Mouse (Mus musculus): ENCODE results near the gene Olfr960.
A peak's percentile ranks its signal among the peaks of the same experiment; 100 is the strongest.

Olfr960 gene

DNA sequence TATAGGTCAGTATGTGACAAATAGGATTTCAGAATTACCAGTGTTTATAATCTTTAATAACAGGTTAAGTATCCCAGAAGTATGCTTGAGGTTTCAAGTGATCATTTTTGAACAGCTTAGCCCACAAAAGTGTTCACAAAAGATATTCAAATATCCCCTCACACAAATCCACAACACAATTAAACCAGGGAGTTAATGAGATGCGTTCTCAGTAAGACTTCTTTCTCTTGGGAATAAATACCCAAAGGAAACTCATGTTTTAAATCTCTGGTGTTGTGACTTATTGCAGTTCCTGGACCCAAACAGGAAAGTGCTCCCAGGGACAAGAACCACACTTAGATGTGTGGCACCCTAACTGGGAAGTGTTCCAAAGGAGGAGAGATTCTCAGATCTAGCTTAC is at the start of gene Olfr960:
Olfr960 (plus strand) TSS at position 301 of the 400 bp plus-strand sequence.
- DNase-seq (ENCODE audit: low spot score in 2 of 2) = no peak

DNA sequence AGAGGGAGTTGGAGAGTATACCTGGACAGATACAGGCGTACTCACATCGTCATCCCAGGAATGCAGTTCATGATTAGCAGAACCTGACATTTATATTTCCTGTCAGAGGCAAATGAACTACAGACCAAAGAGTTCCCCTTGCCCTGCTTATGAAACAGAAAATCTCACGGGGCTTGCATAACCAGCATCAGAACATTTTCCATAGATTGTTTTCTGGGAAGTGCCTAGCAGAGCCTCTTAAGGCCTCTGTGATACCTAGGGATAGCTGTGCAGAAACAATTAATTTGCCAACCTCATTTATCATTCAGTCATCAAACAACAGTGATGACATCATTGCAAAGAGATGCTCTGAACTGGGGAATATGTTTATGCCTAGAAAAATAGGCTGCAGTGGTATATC is 45.7 kb upstream of the Olfr960 start, which contains the start of gene Olfr959:
Olfr959 (minus strand) TSS at position 101 of the 400 bp plus-strand sequence.
- DNase-seq (ENCODE audit: low spot score in 2 of 2) = no peak

DNA sequence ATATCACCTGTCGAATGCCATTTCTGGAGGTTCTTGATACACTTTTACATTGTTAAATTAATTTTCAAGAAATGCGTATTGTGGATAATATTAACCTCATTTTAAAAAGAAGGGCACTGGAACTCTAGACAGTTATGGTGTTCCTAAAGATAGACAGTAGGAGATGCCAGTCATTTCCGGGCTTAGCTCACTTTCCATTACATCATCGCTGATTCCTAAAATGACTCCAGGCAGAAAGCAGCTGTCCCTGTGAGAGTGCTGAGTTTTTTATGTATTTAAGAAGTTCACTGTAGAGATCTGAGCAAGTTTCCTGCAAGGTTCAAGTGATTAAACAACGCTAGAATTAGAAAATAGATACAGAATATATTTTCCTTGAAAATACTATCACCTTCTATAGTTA is 44.1 kb upstream of the Olfr960 start:
- DNase-seq (ENCODE audit: low spot score in 2 of 2) = no peak

DNA sequence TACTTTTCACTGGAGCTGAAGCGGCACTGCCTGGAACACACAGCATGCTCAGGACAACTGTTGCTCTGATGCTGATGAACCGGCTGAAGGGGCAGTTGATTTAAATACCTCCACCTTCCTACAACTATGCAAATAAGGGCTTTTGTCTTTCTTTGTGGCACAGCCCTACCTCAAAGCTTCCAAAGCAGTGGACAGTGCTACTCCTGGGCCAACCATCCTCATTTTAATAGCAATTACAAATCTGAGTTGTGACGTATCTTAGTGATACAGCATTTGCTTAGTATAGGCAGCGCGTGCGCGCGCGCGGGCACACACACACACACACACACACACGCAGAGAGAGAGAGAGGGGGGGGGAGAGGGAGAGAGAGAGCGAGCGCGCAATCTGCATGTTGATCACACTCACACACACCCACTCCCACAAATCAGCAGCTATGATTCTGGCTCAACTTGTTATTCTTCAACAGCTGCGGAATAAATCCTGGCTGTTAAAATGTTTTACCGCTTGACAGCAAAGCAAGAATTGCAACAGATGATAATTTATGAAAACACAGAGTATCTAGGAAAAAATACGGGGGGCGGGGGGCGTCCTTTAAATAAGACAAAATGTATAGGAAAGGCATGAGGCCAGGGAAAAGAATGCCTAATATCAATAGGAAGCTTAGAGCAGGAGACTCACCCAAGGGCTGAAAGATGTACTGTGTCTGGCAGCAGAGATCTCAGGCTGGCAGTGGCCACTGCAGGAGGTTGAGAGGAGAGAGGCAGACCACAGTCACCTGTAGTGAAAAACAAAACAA is 18.4 kb upstream of the Olfr960 start:
- DNase-seq (ENCODE audit: low spot score in 2 of 2) = peak; percentile 3 to 9

DNA sequence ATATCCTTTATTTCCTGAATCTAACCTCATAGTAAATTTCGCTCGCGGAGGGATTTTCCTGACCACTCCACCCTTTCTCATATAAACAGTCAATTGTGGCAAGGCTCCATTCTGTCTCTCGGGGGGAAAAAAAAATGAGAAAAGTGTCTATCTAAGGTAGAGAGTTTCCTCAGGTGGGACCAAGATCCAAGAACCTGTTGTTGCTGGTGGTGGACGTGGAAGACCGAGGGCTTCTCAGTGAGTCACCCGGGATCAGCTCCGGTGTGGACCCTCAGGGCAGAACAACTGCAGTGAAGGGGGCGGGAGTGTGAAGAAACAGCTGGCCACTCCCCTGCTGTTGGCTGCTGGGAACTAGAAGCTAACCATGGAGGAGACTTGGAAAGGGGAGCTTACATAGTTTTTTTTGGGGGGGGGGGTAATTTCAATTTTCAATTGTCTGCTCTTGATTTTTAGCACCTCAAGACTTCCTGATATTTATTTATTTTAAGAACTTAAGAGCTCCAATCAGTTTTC is 17.8 kb upstream of the Olfr960 start:
- no peak for DNase-seq (ENCODE audit: low spot score in 2 of 2)

DNA sequence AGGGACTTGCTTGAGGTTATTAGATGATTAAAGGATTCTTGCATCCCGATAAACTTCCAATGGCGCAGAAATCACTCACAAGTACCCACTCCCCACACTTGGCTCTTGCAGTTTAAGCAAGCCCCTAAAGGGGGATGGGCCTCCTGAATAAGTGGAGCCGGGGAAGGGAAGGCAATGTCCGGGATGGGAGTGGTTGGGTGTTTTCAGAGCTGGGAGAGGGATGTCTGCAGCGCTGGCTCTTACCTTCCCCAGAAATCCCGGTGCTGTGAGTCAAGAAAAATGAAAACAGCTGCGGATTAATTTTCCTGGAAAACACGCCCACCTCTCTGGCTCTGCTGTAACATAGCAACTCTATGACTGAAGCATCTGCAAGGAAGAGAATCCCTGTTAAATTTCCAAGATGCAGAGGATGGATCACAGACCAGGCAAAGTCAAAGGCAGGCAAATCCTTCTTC is 17.1 kb upstream of the Olfr960 start, which contains the start of gene AW551984:
AW551984 (minus strand) TSS at position 405 of the 455 bp plus-strand sequence.
- no peak for DNase-seq (ENCODE audit: low spot score in 2 of 2)

DNA sequence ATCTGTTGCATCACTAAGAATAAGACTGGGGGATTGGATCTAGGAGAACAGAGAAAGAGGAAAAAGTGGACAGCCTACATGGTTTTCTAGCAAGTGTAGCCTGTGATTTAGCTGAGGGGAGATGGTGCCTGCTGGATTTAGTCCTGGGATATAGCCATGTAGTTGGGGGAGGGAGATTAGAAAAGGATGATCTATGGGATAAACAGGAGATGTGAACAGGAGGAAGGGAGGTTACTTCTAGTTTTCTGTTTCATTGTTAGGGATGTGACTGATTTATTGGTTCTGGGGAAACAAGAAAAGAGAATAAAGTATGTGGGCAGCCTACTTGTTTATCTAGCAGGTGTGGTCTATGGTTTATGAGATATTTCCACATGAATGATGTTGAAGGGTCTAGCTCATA is 12.7 kb upstream of the Olfr960 start:
- DNase-seq (ENCODE audit: low spot score in 2 of 2) = no peak

DNA sequence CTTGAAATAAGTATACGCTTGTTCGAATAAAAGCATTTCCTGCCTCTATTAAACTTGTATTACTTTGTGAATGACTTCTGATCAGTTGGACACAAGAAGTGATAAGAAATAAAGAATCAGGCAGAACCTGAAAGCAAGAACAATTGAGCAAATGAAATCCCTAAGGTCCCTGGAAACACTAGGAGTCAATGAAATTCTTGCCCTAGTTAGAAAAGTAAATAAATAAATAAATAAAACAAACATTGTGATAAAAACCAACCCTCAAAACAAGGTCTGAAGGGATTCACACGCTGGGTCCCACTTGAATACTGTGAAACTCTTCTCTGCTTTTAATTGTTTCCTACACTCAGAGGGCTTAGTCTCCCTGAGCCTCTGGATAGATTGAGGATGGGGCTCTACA is 10.8 kb upstream of the Olfr960 start, which contains the start of gene Olfr148:
Olfr148 (plus strand) TSS at position 301 of the 400 bp plus-strand sequence.
- DNase-seq (ENCODE audit: low spot score in 2 of 2) = no peak

DNA sequence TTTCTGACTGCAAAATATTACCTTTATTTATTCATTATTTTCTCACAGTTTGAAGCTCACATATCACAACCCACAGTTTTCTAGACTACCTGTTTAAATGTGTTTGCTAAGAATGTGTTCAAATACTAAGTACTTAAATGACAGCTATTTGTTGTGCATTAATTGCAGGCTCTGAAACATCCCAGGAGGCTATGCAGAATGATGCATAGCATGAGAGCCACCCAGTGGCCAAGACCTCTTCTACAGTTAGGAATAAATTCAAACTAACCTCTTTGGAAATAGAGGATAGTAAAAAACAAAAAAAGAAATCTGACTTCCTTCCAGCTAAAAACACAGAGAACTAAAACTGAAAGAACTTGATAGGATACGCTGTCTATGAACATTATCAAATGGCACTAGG is 9.2 kb upstream of the Olfr960 start:
- DNase-seq (ENCODE audit: low spot score in 2 of 2) = no peak

DNA sequence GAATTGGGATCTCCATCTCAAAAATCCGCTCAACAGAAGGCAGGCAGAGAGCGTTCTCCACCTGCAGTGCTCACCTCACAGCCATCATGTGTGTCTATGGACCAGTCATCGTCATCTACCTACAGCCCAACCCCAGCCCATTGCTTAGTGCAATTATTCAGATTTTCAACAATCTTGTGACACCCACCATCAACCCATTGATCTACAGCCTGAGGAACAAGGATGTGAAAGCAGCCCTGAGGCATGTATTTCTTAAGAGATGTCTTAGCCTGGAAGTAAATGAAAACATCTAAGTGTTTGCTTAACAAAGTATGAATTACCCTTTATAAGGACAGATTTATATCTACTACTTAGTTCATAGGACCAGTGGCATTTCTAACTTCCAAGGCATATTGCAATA is 2.6 kb downstream of the Olfr960 start:
- no peak for DNase-seq (ENCODE audit: low spot score in 2 of 2)

DNA sequence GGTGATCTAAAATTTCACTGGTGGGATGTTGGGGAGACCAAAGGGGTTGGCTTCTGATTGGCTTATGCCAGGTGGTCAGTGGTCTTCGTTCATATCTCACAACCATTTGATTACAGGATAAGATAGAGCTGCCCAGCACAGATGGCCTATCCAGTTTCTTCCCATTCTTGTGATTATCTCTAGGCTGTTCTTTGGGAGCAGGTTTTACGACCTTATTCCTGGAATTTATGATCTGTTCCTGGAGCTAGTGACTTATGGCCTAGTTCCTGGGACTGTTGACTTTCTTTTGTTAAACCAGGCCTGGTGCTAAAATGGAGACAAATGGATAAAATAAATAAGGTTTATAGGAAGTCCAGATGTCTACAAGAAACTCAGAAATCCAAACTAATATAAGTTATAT is 3.5 kb downstream of the Olfr960 start:
- DNase-seq (ENCODE audit: low spot score in 2 of 2) = no peak

DNA sequence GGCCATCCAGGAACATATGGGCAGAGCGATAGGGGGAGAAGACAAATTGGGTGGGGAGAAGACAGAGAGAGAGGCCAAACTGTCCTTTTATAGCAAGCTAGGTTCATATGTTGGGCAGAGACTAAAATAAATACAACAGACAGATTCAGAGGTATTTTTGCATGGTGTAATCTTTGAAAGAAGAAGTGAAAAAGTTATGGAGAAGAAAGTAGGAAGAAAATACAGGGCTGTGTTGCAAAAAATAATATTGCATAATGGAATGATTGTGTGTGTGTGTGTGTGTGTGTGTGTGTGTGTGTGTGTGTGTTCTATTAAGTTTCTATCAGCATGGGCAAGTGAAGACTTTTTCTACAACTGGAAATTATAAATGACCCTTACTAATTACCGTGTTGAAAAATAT is 7.9 kb downstream of the Olfr960 start:
- DNase-seq (ENCODE audit: low spot score in 2 of 2) = no peak

DNA sequence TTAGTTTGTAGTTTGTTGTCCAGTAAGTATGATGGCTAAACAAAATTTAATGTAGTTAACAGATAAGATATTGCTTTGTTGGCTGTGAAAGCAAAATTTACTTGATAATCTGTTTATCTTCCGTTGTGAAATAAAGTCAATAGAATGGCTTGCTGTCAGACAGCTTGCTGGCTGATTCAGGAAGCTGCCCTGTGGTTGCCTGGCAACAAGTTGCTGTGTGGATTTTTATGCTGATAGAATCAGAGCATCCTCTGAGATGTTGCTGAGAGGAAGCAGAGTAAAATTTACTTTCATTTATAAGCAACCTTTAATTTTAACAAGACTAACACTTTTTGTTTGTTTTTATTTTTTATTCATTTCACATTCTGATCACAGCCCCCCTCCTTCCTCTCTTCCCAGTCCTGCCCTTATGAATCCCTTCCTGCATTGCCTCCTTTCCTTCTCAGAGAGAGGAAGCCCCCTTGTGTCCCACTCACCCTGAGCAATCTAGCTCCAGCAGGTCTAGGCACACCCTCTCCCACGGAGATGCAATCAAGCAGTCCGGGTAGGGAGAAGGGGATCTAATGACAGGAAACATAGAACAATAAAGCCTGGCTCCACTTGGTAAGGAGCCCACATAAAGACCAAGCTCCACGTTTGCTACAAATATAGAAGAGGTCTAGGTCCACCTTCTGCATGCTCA is 12.9 kb downstream of the Olfr960 start:
- peak; percentile 7 to 9 for DNase-seq (ENCODE audit: low spot score in 2 of 2)

DNA sequence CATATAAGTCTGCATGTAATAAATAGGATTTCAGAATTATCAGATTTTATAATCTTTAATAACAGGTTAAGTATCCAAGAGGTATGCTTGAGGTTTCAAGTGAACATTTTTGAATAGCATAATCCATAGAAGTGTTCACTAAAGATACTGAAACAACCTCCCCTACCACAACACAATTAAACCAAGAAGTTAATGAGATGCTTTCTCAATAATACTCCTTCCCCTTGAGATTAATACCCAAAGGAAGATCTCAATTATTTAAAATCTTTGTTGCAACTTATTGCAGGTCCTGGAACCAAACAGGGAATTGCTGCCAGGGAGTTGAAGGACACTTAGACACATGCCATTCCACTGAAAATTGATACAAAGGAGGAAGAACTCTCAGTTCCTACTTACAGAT is 23.6 kb downstream of the Olfr960 start, which contains the start of gene Olfr961:
Olfr961 (plus strand) TSS at position 301 of the 400 bp plus-strand sequence.
- no peak for DNase-seq (ENCODE audit: low spot score in 2 of 2)

DNA sequence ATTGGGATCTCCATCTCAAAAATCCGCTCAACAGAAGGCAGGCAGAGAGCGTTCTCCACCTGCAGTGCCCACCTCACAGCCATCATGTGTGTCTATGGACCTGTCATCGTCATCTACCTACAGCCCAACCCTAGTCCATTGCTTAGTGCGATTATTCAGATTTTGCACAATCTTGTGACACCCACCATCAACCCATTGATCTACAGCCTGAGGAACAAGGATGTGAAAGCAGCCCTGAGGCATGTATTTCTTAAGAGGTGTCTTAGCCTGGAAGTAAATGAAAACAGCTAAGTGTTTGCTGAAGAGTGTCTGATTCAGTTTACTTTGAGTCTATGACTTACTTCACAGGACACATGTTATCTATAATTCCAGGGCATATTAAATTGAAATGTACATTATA is 26.2 kb downstream of the Olfr960 start:
- no peak for DNase-seq (ENCODE audit: low spot score in 2 of 2)

DNA sequence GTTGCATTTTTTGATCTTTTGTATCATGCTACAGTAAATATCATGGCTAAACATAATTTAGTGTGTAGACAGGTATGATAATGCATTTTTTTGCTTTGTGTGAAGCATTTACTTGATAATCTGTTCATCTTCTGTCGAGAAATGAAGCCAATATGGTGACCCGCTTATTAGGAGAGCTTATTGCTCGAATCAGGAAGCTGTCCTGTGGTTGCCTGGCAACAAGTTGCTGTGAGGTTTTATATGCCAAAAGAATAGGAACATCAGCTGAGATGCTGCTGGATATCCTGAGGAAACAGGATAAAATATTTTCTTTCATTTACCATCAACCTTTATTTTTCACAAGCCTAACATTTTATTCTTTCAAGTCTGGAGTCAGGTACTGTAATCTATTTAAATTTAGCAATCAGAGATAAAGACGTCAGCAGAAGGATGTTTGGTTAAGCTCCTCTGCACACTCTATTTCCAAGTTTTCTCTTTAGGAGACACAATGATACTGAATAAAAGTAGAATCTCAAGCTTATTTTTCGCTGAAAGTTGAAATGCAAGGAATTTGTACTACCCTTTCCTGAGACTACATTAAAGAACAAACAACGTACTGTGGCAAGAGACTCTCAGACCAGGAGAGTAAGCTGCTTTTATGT is 33.7 kb downstream of the Olfr960 start:
- no peak for DNase-seq (ENCODE audit: low spot score in 2 of 2)

DNA sequence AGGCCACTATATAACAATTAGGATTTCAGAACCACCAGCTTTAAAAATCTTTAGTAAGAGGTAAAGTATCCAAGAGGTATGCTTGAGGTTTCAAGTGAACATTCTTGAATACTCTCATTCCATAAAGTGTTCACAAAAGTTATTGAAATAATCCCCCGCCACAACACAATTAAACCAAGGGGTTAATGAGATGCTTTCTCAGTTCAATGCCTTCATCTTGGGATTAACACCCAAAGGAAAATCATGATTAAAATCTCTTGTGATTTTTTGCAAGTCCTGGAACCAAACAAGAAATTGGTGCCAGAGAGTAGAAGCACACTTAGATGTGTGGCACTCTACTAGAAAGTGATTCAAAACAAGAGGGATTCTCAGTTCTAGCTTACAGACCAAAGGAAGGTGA is 45.7 kb downstream of the Olfr960 start, which contains the start of gene Olfr963:
Olfr963 (plus strand) TSS at position 301 of the 400 bp plus-strand sequence.
- no peak for DNase-seq (ENCODE audit: low spot score in 2 of 2)

DNA sequence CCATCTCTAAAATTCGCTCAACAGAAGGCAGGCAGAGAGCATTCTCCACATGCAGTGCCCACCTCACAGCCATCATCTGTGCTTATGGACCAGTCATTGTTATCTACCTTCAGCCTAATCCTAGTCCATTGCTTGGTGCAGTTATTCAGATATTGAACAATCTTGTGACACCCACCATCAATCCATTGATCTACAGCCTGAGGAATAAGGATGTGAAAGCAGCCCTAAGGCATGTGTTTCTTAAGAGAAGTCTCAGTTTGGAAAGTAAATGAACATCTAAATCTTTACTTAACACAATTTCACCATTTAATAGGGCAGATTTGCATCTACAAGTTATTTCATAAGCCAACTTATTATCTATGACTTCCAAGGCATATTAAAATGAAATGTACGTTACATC is 48.5 kb downstream of the Olfr960 start:
- DNase-seq (ENCODE audit: low spot score in 2 of 2) = no peak
